ENCODE assay signal across 8 mouse cellular contexts in genomic region chr2:156529726-156530125, GRCm38 (mm10). TPM values are rescaled to one million over a fixed set of nuclear protein-coding genes. Genes with fewer than 3 reads are reported as not detected.
DNase-seq lines count a peak whose midpoint lies in the region; ATAC-seq and TF ChIP-seq lines count a peak whose summit lies in the region.

No protein-coding gene starts in this region.

- peak; percentile 81 for TF ChIP-seq CTCF in left cerebral cortex, adult 2 months (IDR thresholded peaks at IDR 0.05)
- peak; percentile 54 for TF ChIP-seq CTCF in bone marrow macrophage, adult 2 months (IDR thresholded peaks at IDR 0.05; ENCODE audit: low read depth, low read length)

- no peaks in the 10 kb centered on the region for H3K4me1 ChIP-seq in bone marrow macrophage, adult 2 months (ENCODE audit: control insufficient read depth, insufficient read depth, low read length)

- intact Hi-C loops in left cerebral cortex, adult 2 months (cut with DNase I), result loop anchor here (2.0 to 5.0 kb wide), 2 partner anchors 175 to 233 kb away; no protein-coding TSS in a partner anchor
- intact Hi-C loops in left cerebral cortex, postnatal 10 days (cut with DNase I), result loop anchor here (5.0 kb wide), 1 partner anchor 178 kb away; no protein-coding TSS in a partner anchor

- no peak overlapping the region for H3K4me3 ChIP-seq in left cerebral cortex, adult 2 months
- H3K4me3 ChIP-seq in bone marrow macrophage, adult 2 months (ENCODE audit: insufficient read depth, low read length), result no peak overlapping the region

- H3K27ac ChIP-seq in left cerebral cortex, adult 2 months, result no peak overlapping the region
- no peak overlapping the region for H3K27ac ChIP-seq in bone marrow macrophage, adult 2 months (ENCODE audit: insufficient read depth, low read depth, low read length)

- peak; percentile 26 to 37 for DNase-seq in cerebellum, adult 18-20 months
- no peak for DNase-seq in left cerebral cortex, adult 2 months (ENCODE audit: extremely low spot score in 1 of 2, low spot score in 2 of 2)
- no peak for DNase-seq in left cerebral cortex, postnatal 10 days (ENCODE audit: extremely low spot score in 1 of 2, low spot score in 2 of 2)
- DNase-seq in kidney, postnatal 4 days, result peak; percentile 28 to 38
- DNase-seq in frontal cortex, postnatal 14 days (ENCODE audit: low spot score in 2 of 2), result no peak
- DNase-seq in layer of hippocampus, adult 11-12 months (ENCODE audit: low spot score), result no peak

- no peak for TF ChIP-seq POLR2A in bone marrow macrophage, adult 2 months (IDR thresholded peaks at IDR 0.05; ENCODE audit: borderline replicate concordance, low read depth, low read length)

- ATAC-seq in cerebellum, adult (ENCODE audit: insufficient number of reproducible peaks, low FRiP score, low TSS enrichment), result no peak

RNA-seq across cellular contexts. Expression of gene Aar2, which starts 17.7 kb away (rescaled TPM):
- 10 to 100 TPM; 37.3 to 39.6 TPM for total RNA-seq in left cerebral cortex, adult 2 months (2021)
- 10 to 100 TPM; 33.8 to 35.9 TPM for total RNA-seq in left cerebral cortex, postnatal 10 days (2021)
- polyA plus RNA-seq in bone marrow macrophage, adult 2 months (2012; ENCODE audit: insufficient read depth, insufficient read length, missing spikeins), result 13.5 and 14.0 TPM in 2 replicates

Comparison
In these comparisons a context has a peak if more than half of its experiments do, and no peak if none do; other contexts are left out.
1. DNase-seq: peak in cerebellum, adult 18-20 months (2 of 2) and kidney, postnatal 4 days (2 of 2); none in left cerebral cortex, adult 2 months (0 of 2), left cerebral cortex, postnatal 10 days (0 of 2), frontal cortex, postnatal 14 days (0 of 2) and layer of hippocampus, adult 11-12 months (single experiment).